Mouse (Mus musculus) MEL (cell line): ENCODE data around the gene Gm3149. TPM values are rescaled to one million over a fixed set of nuclear protein-coding genes. Genes with fewer than 3 reads are reported as not detected.

ENCODE experiments used
- polyA plus RNA-seq, 2 experiments: library from polyadenylated mRNA; stranded (reverse) in 1 of 2; unstranded in 1 of 2; fragments of >175 nt in 1 of 2; fragments of >200 nt in 1 of 2; gene quantifications; 2 replicates each; pipeline versions ENCODE4 v1.2.1 to v1.2.4; 2012; ENCODE audit warnings: low replicate concordance in 2 of 2, low read depth in 1 of 2; ENCODE audit not compliant: insufficient read length in 2 of 2, insufficient read depth in 1 of 2, missing spikeins in 1 of 2
- total RNA-seq: library from RNA; depleted of rRNA; stranded (reverse); fragments of 300-350 nt; gene quantifications from 2 replicates; pipeline ENCODE4 v1.2.3, GENCODE M21; 2012; rRNA removed

The Gm3149 gene
- total and polyA plus RNA-seq, 3 experiments, result not detected

Other genes with a start within 250 kb of the Gm3149 start
- gene Gm3115, start 233.2 kb upstream of the Gm3149 start, total RNA-seq, result not detected in 2 replicates
- not detected for gene Gm3115, start 233.2 kb upstream of the Gm3149 start, polyA plus RNA-seq
- not detected in 2 replicates for gene Gm8108, start 206.8 kb upstream of the Gm3149 start, total RNA-seq
- not detected for gene Gm8108, start 206.8 kb upstream of the Gm3149 start, polyA plus RNA-seq
- gene Gm3127, start 152.3 kb upstream of the Gm3149 start, total RNA-seq, result not detected in 2 replicates
- not detected for gene Gm3127, start 152.3 kb upstream of the Gm3149 start, polyA plus RNA-seq
- not detected in 2 replicates for gene Gm2974, start 134.7 kb upstream of the Gm3149 start, total RNA-seq
- not detected for gene Gm2974, start 134.7 kb upstream of the Gm3149 start, polyA plus RNA-seq
- gene Gm3138, start 67.7 kb upstream of the Gm3149 start, total RNA-seq, result not detected in 2 replicates
- gene Gm3138, start 67.7 kb upstream of the Gm3149 start, polyA plus RNA-seq, result not detected
- gene 2610042L04Rik, start 17.5 kb downstream of the Gm3149 start, total RNA-seq, result not detected in 2 replicates
- not detected for gene 2610042L04Rik, start 17.5 kb downstream of the Gm3149 start, polyA plus RNA-seq
- gene Gm3159, start 80.2 kb downstream of the Gm3149 start, total RNA-seq, result not detected in 2 replicates
- gene Gm3159, start 80.2 kb downstream of the Gm3149 start, polyA plus RNA-seq, result not detected
- not detected in 2 replicates for gene Gm3164, start 98.2 kb downstream of the Gm3149 start, total RNA-seq
- not detected for gene Gm3164, start 98.2 kb downstream of the Gm3149 start, polyA plus RNA-seq
- gene Gm3173, start 113.7 kb downstream of the Gm3149 start, total RNA-seq, result not detected in 2 replicates
- not detected for gene Gm3173, start 113.7 kb downstream of the Gm3149 start, polyA plus RNA-seq
- not detected in 2 replicates for gene Gm3182, start 164.5 kb downstream of the Gm3149 start, total RNA-seq
- gene Gm3182, start 164.5 kb downstream of the Gm3149 start, polyA plus RNA-seq, result not detected
- not detected in 2 replicates for gene Gm3047, start 238.1 kb downstream of the Gm3149 start, total RNA-seq
- not detected for gene Gm3047, start 238.1 kb downstream of the Gm3149 start, polyA plus RNA-seq